Mouse (Mus musculus) neural tube, embryonic 11.5 days (tissue): ENCODE measurements around the gene Bloc1s5. TPM values are rescaled to one million over a fixed set of nuclear protein-coding genes. Genes with fewer than 3 reads are reported as not detected.

Source experiments
- ATAC-seq: fragments of 200-750 bp; cut with Nextera tagmentation; 2 replicates; pipeline ENCODE4 v1.8.0; 2017; ENCODE audit warnings: moderate number of reproducible peaks, mild to moderate bottlenecking, moderate TSS enrichment, moderate library complexity; ENCODE audit not compliant: insufficient read depth, low FRiP score, low TSS enrichment
- DNase-seq: peaks from one replicate; pipeline ENCODE4 v3.0.0-alpha.2; 2015; ENCODE audit warnings: low spot score
- H3K27ac ChIP-seq: fragments of 300-500 bp; sonication (generic); 2 replicates; pipeline ENCODE4 v1.5.1; 2014; ENCODE audit warnings: low read depth, mild to moderate bottlenecking, low read length
- H3K27me3 ChIP-seq: fragments of 300-500 bp; sonication (generic); 2 replicates; pipeline ENCODE4 v1.6.1; 2014; ENCODE audit warnings: mild to moderate bottlenecking, low read length, mixed read lengths; ENCODE audit not compliant: control insufficient read depth, insufficient read depth
- H3K36me3 ChIP-seq: fragments of 300-500 bp; sonication (generic); 2 replicates; pipeline ENCODE4 v1.6.1; 2014; ENCODE audit warnings: mild to moderate bottlenecking, low read length, moderate library complexity, mixed read lengths; ENCODE audit not compliant: control insufficient read depth, insufficient read depth
- H3K4me1 ChIP-seq: fragments of 300-500 bp; sonication (generic); 2 replicates; pipeline ENCODE4 v1.6.1; 2014; ENCODE audit warnings: low read length, mixed read lengths; ENCODE audit not compliant: control insufficient read depth, insufficient read depth
- H3K4me2 ChIP-seq: fragments of 300-500 bp; sonication (generic); 2 replicates; pipeline ENCODE4 v1.6.1; 2014; ENCODE audit warnings: low read depth, mild to moderate bottlenecking, moderate library complexity
- H3K4me3 ChIP-seq: fragments of 300-500 bp; sonication (generic); 2 replicates; pipeline ENCODE4 v1.5.1; 2014; ENCODE audit warnings: low read depth, low read length
- H3K9ac ChIP-seq: fragments of 300-500 bp; sonication (generic); 2 replicates; pipeline ENCODE4 v1.6.1; 2014; ENCODE audit warnings: mild to moderate bottlenecking, low read length
- H3K9me3 ChIP-seq: fragments of 300-500 bp; sonication (generic); 2 replicates; pipeline ENCODE4 v1.6.1; 2016; ENCODE audit warnings: low read length; ENCODE audit not compliant: control insufficient read depth
- WGBS: fragments of 180-500 bp; shearing (Covaris S2); extraction: QIAGEN DNeasy Blood & Tissue Kit; methylation state at CpG from one replicate; pipeline ENCODE4 v1.1.7; 2014; 5-methylcytosine and 5-hydroxymethylcytosine counted together
- polyA plus RNA-seq: library from polyadenylated mRNA; unstranded; fragments of >200 nt; fragmentation: Nextera tagmentation; extraction: Ambion mirVana; gene quantifications from 2 replicates; pipeline ENCODE4 v1.2.1, GENCODE M21; 2014

The Bloc1s5 gene
- polyA plus RNA-seq, 1 experiment from 2014 or later = 24.9 TPM

- H3K4me3 ChIP-seq = no peak overlapping the region
- H3K27ac ChIP-seq = no peak overlapping the region
- no peaks in the 10 kb centered on the region for H3K9me3 ChIP-seq
- ATAC-seq (no peak), DNase-seq (no peak)
- H3K4me1 ChIP-seq = no peaks in the 10 kb centered on the region
- H3K27me3 ChIP-seq = no peaks in the 10 kb centered on the region
- 75% methylated on average over 3 of the region's 3 CpGs for WGBS
- no peak overlapping the region for H3K9ac ChIP-seq
- no peaks in the 10 kb centered on the region for H3K36me3 ChIP-seq
- H3K4me2 ChIP-seq = no peak overlapping the region
Measured at GRCm38 (mm10) chr13:38597076-38597475, 37.8 kb downstream of the Bloc1s5 start.

- 87% methylated on average over 4 of the region's 4 CpGs for WGBS
- DNase-seq = no peak
- H3K4me1 ChIP-seq = no peaks in the 10 kb centered on the region
Measured at GRCm38 (mm10) chr13:38596461-38596860, 38.4 kb downstream of the Bloc1s5 start.

GRCm38 (mm10) chr13:38593114-38593513, 41.8 kb downstream of the Bloc1s5 start:
- Histone ChIP-seq H3K9me3 (no peaks in the 10 kb centered on the region), H3K9ac (no peak overlapping the region), H3K27ac (no peak overlapping the region), H3K4me3 (no peak overlapping the region), H3K27me3 (no peaks in the 10 kb centered on the region), H3K36me3 (no peaks in the 10 kb centered on the region), H3K4me1 (no peaks in the 10 kb centered on the region), H3K4me2 (no peak overlapping the region)
- ATAC-seq (no peak), DNase-seq (no peak)
- 62% methylated on average over 6 of the region's 6 CpGs for WGBS

More at GRCm38 (mm10) chr13:38596461-38596860, 38.4 kb downstream of the Bloc1s5 start:
- Histone ChIP-seq H3K4me3 (no peak overlapping the region), H3K9ac (no peak overlapping the region), H3K9me3 (no peaks in the 10 kb centered on the region), H3K36me3 (no peaks in the 10 kb centered on the region), H3K27me3 (no peaks in the 10 kb centered on the region), H3K4me2 (no peak overlapping the region), H3K27ac (no peak overlapping the region)
- ATAC-seq = no peak

GRCm38 (mm10) chr13:38587350-38587749, 47.6 kb downstream of the Bloc1s5 start:
- Histone ChIP-seq H3K27me3 (no peaks in the 10 kb centered on the region), H3K9ac (no peak overlapping the region), H3K4me3 (no peak overlapping the region), H3K4me2 (no peak overlapping the region), H3K9me3 (no peaks in the 10 kb centered on the region), H3K36me3 (no peaks in the 10 kb centered on the region), H3K4me1 (no peaks in the 10 kb centered on the region), H3K27ac (no peak overlapping the region)
- DNase-seq (no peak), ATAC-seq (no peak)
- WGBS = 97% methylated on average over 5 of the region's 5 CpGs

- H3K4me1 ChIP-seq = no peaks in the 10 kb centered on the region
- 92% methylated on average over 4 of the region's 4 CpGs for WGBS
- no peak for DNase-seq
Measured at GRCm38 (mm10) chr13:38586451-38586850, 48.5 kb downstream of the Bloc1s5 start.

GRCm38 (mm10) chr13:38582768-38583167, 52.1 kb downstream of the Bloc1s5 start:
- WGBS = 80% methylated on average over 3 of the region's 3 CpGs

More at GRCm38 (mm10) chr13:38586451-38586850, 48.5 kb downstream of the Bloc1s5 start:
- Histone ChIP-seq H3K27me3 (no peaks in the 10 kb centered on the region), H3K4me3 (no peak overlapping the region), H3K9ac (no peak overlapping the region), H3K27ac (no peak overlapping the region), H3K36me3 (no peaks in the 10 kb centered on the region), H3K9me3 (no peaks in the 10 kb centered on the region), H3K4me2 (no peak overlapping the region)
- no peak for ATAC-seq

GRCm38 (mm10) chr13:38580601-38581457, 54.1 kb downstream of the Bloc1s5 start:
- Histone ChIP-seq H3K4me3 (no peak overlapping the region), H3K9ac (no peak overlapping the region), H3K4me2 (no peak overlapping the region), H3K4me1 (no peaks in the 10 kb centered on the region), H3K27ac (no peak overlapping the region), H3K36me3 (no peaks in the 10 kb centered on the region), H3K9me3 (no peaks in the 10 kb centered on the region), H3K27me3 (no peaks in the 10 kb centered on the region)
- 68% methylated on average over 11 of the region's 11 CpGs for WGBS
- peak; percentile 33 for DNase-seq
- ATAC-seq = no peak

More at GRCm38 (mm10) chr13:38582768-38583167, 52.1 kb downstream of the Bloc1s5 start:
- Histone ChIP-seq H3K4me2 (no peak overlapping the region), H3K36me3 (no peaks in the 10 kb centered on the region), H3K4me3 (no peak overlapping the region), H3K9me3 (no peaks in the 10 kb centered on the region), H3K27ac (no peak overlapping the region), H3K9ac (no peak overlapping the region), H3K27me3 (no peaks in the 10 kb centered on the region), H3K4me1 (no peaks in the 10 kb centered on the region)
- ATAC-seq (no peak), DNase-seq (no peak)

- H3K4me2 ChIP-seq = no peak overlapping the region
- no peak for DNase-seq
Measured at GRCm38 (mm10) chr13:38579971-38580600, 54.8 kb downstream of the Bloc1s5 start.

More at GRCm38 (mm10) chr13:38579971-38580600, 54.8 kb downstream of the Bloc1s5 start:
- no peak for ATAC-seq
- Histone ChIP-seq H3K4me1 (no peaks in the 10 kb centered on the region), H3K9me3 (no peaks in the 10 kb centered on the region), H3K9ac (no peak overlapping the region), H3K27ac (no peak overlapping the region), H3K4me3 (no peak overlapping the region), H3K27me3 (no peaks in the 10 kb centered on the region), H3K36me3 (no peaks in the 10 kb centered on the region)
- 84% methylated on average over 25 of the region's 25 CpGs for WGBS
